Mouse (Mus musculus): ENCODE measurements around the gene Gm13691.
"Not testable (repeated sequence)": the region's sequence is repeated elsewhere in the genome, so short reads cannot be mapped to it uniquely, and the experiment has no call there.

The Gm13691 gene

GRCm38 (mm10) chr2:84025217-84025616, 34.9 kb downstream of the Gm13691 start:
- in situ Hi-C loops (cut with MboI, MseI) = no loop called here

GRCm38 (mm10) chr2:84032505-84032904, 42.2 kb downstream of the Gm13691 start:
- in situ Hi-C loops (cut with MboI, MseI) = no loop called here

GRCm38 (mm10) chr2:84035997-84036396, 45.6 kb downstream of the Gm13691 start:
- in situ Hi-C loops (cut with MboI, MseI) = no loop called here

- in situ Hi-C loops (cut with MboI, MseI) = no loop called here
Measured at GRCm38 (mm10) chr2:84037304-84037703, 47.0 kb downstream of the Gm13691 start.

- in situ Hi-C loops (cut with MboI, MseI) = not testable (repeated sequence)
Measured at GRCm38 (mm10) chr2:84037943-84038342, 47.6 kb downstream of the Gm13691 start.

- in situ Hi-C loops (cut with MboI, MseI) = no loop called here
Measured at GRCm38 (mm10) chr2:84039277-84039676, 48.9 kb downstream of the Gm13691 start.
